Mouse (Mus musculus): ENCODE results near the gene Krt28.

Gene Krt28

DNA sequence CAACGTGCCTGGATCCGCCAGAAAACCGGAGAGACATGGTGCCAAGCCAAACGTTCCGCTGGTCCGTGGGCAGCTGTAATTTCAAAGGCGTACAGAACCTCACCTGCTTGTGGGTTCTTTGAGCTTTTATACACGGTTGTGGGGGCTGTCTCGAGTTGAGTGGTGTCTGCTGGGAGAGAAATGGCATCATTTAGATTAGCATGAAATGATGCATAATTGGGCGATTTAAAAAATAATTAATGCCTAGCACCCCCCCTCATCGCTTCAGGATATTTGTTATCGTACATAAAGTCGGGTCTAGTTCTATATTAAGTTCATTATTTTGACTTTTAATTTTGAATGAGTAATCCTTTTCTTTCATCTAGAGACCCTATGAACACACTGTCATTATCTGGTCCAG lies at the start of gene Krt28:
Gene Krt28, minus strand, starts transcription at position 101 of the 400 bp plus-strand sequence.
- no peak for DNase-seq

DNA sequence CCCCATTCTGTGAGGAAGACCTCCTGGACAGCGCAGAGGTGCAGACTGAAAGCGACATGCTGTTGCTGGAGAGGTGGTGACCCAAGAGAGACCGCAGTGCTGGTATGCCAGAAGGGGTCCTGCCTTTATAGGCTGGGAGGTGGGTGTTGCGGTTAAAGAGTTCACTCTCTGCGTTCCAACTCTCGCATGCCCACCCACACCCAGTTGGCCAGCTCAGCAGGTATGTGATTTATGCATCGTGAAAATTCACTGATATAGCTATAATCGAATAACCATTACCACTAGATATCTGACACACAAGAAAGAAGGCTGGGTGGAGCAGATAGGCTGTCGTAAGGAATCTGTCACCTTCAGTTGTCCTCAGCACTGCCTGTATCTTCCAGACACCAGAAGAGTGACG lies 47.5 kb upstream of the Krt28 start, which contains the start of gene Krt12:
Gene Krt12, minus strand, starts transcription at position 101 of the 400 bp plus-strand sequence.
- no peak for DNase-seq

DNA sequence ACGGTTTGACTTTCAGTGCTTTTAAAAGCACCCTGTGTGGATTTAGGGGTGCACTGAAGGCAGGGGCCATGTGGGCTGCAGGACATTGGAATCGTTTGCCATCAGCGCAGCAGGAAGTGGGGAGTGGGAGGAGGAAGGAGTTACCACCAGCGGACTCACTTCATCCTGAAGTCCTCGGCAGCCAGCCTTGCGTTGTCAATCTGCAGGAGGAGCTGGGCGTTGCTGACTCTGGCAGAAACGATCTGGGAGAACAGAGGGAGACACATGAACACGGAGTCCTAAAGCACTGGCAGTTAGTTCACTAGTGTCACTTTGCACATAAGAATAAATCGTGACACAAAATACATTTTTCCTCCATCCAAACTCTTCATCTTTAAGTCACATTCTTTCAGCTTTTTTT lies 45.9 kb upstream of the Krt28 start:
- no peak for DNase-seq

DNA sequence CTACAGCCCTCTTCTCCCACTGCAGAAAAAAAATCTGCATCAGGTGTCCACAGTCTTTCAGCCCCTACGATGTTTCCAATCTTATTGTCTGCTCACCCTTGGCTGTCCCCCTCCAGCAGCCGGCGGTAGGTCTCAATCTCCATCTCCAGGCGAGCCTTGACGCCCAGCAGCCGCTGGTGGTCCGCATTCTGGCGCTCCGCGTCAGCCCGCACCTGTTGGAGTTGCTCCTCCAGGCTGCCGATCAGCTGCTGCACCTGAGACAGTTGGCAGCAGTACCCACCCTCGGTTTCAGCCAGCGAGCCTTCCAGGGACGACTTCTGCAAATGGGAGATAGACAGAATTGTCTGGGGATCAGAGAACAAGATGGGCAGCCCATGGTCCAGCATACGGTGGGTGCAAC lies 43.1 kb upstream of the Krt28 start:
- no peak for DNase-seq

DNA sequence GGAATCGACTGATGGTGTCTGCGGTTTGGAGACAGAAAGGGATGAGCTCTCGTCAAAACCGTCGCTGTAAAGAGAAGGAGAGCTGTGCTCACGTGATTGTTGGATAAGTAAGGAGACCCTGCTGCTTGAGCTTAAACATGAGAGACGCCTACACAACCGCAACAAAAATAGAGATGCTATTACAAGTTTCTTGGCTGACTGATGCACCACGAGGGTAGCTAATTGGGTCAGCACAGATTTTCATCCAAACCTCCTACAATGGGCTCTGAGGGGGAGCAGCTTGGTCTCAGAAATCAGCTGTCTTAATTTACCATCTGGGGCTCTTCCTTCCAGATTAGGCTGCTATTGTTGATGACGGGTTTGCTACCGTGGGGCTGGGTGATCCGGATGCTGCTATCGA lies 42.2 kb upstream of the Krt28 start:
- no peak for DNase-seq

DNA sequence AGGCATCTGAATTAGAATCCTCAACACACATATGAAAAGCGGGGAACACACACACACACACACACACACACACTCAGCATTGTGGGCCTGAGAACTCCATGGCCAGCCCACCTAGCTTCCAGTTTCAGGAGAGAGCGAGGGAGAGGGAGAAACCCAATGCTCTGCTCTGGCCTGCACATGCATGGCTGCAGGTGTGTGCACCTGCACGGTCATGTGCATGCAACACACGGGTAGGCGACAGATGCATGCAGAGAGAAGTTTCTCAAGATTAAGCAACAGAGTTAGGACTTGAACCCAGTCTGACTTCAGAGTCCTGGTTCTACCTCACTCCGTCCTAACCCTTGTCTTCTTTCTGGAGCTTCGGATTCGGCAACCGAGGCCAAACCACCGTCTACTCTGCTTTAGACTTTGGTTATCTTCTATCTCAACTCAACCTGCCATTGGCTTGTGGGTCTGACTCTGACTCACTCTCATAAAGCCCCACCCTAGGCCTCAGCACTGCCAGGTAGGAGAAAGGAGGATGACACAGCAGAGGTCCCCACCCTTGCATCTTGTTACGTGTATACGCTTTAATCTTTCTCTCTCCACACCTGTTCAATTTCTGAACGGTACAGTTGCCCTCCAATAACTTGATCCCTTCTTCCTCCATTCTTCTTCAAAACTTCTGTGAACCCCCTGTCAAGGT lies 39.9 kb upstream of the Krt28 start:
- no peak for DNase-seq

DNA sequence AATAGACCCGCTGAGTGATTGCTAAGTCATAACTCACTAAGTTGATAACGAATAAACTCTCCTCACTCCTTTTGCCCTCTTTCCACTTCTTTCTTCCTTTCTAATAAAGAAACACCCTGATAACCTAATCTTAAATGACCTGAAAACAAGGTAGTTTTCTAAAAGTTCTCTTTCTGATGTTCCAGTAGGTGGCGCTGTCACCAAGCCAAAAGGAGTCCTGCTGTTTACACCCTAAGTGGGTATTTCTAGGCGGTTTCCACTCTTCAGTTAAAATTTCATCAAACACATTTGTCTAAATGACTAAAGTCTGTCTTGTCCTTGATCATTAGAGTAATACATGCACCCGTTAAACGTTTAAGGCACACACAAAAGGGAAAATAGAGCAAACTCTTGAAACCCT lies 38.5 kb upstream of the Krt28 start:
- no peak for DNase-seq

DNA sequence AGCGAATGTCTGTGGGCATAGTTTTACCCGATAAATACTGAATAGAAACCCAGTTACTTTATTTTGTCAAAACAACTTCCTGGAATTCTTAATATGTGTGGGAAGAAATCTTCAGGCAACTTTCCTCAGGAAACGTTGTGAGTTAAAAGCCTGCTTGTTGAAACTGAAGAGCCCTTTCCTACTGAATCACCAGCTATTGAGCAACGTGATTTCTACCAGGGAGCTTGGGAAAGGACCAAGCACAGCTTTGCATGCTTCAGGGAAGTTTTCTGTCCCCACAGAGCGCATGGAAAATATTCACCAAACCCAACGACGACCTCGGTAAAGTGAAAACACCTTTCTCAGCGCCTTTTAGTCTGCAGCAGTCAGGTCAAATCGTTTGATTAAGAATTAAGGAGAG lies 31.5 kb upstream of the Krt28 start:
- peak in 1 of 2 experiments; percentile 36 for DNase-seq

DNA sequence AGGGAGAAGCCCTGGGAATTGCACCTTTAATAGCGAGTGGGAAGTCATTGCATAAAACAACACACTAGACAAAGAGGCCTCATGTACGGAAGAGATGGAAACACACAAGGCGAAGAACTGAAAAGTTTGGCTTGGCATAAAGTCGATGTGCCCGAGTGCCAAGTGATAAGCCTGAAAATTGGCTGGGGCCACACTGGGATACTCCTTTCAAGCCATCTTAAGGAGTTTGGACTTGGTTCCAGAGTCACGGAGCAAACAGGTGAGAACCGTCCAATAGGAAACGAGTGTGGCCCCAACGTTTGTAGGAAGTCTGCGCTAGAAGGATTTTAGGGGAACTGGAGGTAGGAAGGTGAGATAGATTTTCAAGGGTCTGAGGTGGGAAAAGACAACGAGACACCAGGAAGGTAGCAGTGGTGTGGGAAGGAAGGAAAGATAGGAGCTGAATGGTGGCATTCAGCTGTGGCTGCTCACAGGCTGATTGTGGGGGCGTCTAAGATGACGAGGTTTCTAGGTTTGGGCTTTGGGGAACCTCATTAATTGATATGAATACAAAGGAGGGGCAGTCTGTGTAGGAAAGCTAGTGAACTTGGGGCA lies 25.4 kb upstream of the Krt28 start:
- no peak for DNase-seq

DNA sequence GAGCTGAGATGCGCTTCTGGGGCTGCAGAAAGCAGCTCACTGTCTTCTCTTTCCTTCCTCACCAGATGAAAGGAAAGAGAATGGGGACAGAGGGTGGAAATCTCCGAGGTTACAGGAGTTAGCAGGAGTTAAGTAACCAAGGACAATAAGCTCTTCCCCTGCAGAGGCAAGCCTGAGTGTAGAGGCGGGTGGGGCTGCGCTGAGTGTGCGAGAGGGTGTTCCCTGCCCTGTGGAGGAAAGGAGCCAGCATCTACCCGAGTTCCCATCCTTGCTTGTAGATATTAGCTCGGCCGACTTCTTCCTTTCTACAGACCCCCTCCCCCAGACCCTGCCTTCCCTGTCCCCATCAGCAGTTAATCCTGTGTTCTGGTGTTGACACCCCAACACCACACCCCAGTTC lies 24.1 kb upstream of the Krt28 start:
- no peak for DNase-seq

DNA sequence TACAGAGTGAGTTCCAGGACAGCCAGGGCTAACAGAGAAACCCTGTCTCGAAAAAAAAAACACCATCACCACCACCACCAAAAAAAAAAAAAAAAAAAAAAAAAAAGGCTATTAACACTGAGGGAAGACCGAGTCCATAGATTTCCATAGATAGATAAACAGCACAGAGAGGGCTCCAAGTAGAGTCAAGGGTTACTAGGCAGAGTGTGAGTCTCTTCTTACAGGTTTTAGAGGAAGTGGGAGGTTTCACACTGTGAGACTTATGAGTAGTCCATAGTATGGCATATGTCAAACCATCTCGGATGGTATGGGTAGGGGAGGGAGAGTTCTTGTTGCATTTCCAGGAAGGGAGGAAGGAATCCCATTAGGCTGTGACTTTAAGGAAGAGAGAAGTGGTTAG lies 23.4 kb upstream of the Krt28 start:
- no peak for DNase-seq

DNA sequence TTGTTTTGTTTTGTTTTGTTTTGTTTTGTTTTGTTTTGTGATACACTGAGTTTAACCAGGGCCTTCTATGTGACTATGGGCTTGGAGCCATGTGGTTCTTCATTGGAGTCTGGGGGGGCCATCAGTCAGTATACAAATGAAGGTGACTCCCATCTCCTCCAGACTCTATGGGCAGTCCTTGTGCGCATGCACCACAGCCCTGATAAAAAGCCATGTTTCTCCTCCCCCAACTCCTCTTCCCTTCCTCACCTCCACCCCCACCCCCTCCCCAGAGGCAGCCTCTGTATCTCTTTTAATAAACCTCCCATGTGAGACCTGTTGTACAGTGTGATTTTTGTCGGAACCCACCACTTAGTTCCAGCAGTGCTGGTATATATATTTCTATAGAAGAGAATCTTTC lies 22.0 kb upstream of the Krt28 start:
- no peak for DNase-seq

DNA sequence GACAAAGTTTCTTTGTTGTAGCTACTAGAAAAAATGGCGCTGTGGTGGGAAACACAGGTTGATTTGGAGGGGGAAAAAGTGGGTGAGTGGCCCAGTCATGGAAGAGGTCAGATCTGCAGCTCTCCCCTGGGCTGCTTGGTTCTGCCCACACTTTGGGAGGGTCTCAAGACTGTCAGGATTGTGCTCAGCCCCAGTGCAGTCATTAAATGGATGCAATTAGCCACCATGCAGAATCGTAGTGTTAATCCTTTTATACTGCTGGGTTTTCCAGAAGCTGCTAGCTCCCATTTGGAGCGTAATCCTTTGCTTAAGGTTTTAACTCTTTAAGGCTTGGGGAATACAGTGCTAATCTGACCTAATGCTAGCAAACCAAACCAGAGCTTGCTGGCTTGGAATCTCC lies 21.3 kb upstream of the Krt28 start:
- no peak for DNase-seq

DNA sequence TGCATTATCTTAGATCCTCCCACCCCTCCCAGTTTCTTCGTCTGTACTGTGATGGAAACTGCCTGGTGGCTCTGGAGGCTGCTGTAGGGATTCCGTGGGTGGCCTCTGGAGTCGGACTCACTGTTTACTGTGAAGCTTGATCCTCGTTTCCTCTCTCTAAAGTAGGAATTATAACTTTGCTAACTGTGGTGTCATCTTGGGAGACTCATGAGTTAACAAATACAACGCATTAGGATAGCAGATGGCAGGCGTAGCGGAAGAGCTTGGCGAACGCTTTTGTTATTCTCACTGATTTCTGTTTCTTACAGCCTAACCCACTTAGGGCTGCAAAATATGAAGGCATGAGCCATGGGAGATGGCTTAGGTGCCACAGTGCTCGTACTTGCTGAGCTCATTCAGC lies 17.8 kb upstream of the Krt28 start:
- no peak for DNase-seq

DNA sequence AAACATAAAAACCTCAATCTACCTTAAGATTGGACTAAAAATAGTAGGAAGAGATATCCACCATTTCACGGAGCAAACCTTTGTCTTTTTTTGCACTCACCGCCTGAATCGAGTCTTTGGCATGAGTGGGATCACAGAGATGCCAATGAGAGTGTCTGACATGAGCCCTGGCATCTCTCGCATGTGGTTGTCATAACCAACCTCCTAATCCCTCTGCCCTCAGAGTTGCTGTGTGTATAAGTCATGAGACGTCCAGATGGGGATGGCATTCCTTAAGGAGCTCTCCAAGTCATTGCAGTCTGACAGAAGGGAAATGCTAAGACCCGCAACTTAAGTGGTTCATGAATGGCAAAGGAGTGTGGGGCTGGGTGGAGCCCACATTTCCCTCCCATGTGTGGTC lies 16.7 kb upstream of the Krt28 start:
- no peak for DNase-seq

DNA sequence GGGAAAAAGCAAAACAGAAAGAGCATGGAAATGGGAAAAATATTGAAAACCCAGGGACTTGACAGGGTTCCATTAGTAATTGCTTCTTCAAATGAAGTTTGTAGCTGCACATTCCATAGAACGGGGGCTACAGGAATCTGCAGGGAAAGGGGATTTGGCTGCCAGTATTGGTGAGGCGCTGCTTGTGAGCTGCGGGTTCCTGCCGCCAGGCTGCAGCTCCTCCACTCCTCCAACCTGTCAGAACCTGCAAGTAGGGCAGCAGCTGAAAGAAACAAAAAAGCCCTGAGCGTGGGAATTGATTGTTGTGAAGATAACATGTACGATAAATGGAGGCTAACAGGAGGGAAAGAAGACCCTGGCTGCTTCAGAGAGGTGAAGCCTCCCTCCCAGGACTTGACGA lies 16.2 kb upstream of the Krt28 start:
- no peak for DNase-seq

DNA sequence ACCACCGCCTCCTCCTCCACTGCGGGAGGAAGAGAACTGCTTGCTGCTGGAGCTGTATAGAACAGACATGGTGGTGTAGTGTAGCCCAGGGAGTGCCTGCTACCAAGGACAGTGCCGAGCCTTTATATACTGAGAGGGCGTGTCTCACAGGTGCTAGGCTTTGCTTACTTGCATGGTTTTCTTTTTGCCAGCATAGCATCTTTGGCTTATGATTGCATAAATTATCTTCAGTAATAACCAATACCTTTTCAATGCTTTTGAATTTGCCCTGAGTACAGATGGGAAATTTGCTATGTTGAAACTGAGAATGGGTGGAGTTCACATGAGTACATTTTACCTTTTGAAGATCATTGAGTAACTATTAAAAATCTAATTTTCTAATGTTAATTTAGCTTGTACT lies 14.6 kb upstream of the Krt28 start, which contains the start of gene Krt10:
Gene Krt10, minus strand, starts transcription at position 101 of the 400 bp plus-strand sequence.
- no peak for DNase-seq

DNA sequence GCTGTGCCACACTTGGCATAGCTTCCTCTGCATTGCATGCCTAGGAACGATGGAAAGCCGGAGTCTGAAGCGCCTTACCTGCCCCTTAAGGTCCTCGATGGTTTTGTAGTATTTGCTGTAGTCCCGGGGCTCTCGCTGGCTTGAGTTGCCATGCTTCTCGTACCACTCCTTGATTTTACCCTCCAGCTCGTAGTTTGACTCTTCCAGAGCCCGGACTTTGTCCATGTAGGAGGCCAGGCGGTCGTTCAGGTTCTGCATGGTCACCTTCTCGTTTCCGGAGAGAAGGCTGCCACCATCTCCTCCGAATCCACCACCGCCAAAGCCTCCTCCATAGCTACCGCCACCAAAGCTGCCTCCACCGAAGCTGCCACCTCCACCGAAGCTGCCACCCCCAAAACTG lies 14.0 kb upstream of the Krt28 start:
- DNase-seq = no peak

DNA sequence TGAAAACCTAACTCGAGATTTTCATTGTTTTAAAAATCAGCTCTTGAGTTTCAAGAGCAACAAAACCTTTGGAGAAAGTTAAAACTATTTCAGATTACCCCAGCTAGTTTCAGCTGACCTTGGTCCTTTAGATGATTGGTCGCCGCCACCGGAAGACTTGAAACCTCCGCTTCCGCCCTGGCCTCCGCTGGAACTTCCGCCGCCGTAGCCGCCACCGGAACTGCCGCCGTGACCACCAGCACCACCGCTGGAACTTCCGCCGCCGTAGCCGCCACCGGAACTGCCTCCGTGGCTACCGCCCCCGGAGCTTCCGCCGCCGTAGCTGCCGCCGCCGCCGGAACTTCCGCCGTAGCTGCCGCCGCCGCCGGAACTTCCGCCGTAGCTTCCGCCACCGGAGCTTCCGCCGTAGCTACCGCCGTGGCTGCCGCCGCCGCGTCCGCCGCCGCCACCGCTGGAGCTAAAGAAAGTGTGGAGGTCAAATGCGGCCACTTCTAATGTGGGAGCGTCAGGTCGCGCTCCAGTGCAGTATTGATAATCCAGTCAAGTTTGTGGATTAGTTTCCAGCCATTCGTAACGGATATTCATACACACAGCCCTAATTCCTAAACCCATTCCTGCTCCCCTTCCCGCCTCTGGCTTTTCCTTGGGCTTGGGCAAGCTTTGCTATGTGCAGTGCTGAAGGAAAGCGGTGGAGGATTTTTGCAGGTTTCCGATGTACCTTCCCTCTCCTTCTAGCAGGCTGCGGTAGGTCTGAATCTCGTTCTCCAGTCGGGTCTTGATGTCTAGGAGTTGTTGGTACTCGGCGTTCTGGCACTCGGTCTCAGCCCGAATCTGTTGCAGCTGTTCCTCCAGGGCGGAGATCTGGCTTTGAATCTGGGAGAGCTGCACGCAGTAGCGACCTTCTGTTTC lies 11.4 kb upstream of the Krt28 start:
- DNase-seq = peak; percentile 94 to 95

DNA sequence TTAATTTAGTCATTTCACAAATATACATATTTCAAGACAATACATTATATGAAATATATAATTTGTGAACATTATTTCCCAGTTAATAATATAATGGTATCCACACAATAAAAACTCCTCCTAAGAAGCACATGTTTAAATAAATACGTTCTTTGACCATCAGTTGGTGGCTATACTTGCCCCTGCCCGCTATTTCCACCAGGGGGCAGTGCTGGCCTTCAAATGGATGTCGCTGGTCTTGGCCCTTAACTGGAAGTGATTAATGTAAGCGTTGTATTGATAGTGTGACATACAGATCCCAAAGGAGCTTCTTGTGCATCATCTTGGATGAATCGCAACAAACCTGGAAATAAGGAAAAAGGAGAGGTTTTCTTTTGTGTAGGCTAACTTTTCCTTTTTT lies 4.9 kb upstream of the Krt28 start:
- peak; percentile 62 to 72 for DNase-seq

DNA sequence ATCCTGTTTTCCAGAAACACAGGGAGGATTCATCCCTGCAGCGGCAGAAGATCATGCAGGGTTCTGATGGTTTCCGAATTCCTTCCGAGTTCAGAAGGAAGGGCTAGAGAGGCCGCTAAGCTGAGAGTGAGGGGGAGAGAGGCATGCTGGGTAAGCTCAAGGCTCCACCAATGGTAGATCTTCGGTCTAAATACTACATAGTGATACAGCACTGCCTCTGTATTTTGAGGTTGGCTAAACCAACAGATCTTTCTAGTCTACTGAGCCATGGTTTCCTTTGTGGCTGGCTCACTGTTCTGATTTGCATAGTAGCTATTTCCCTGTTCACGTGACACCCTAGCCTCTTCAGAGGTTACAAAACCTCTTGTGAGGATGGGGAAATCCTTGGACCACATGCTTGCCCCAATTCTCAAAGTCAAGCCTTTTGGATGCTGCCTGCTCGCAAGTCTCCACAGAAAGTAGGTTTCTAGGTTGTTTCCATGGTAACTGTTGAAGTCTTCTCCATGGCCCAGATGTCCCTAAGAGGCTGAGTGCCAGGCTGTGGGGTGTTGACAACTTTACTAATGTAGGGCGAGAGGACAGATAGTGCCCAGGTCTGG lies 4.8 kb downstream of the Krt28 start:
- DNase-seq = peak; percentile 7 to 25

DNA sequence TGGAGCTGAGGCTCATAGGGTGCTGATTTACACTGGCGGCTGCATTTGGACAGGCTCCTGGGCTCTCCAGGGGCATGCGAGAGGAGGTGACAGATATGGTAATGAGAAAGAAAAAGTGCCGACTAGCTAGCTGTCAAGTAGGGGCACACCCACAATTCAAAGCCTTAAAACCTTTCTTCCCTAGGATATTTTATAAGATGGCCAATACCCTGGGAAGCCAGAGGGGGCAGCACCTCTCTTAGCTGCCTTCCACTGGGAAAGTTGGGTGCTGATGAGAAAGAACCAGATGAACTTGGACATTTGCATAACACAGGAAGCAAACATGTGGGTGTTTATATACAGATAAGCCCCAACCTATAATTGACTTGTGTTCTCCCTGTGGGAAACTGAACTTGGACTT lies 5.5 kb downstream of the Krt28 start:
- DNase-seq = no peak

DNA sequence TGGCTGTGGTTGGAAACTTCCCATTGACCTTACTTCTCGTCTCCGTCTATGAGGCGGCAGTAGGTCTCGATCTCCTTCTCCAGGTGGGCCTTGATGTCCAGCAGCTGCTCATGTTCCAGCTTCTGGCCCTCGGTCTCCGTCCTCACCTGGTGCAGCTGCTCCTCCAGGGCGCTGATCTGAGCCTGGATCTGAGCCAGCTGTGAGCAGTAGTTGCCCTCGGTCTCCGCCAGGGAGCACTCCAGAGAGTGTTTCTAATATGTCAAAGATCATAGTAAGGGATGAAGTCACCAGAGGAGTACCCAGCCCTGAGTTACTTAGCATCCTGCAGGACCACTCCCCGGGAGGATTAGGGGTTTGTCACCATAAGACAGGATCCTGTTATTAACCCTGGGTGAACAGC lies 7.9 kb downstream of the Krt28 start:
- DNase-seq = no peak

Data from lung, adult 18-20 months (tissue).